Mouse (Mus musculus) left cerebral cortex, adult 11 months (tissue): ENCODE data around the gene Nthl1.

Experiments
- DNase-seq: peaks from one replicate; pipeline ENCODE4 v3.0.0; 2022; ENCODE audit warnings: low spot score

Gene Nthl1

DNA sequence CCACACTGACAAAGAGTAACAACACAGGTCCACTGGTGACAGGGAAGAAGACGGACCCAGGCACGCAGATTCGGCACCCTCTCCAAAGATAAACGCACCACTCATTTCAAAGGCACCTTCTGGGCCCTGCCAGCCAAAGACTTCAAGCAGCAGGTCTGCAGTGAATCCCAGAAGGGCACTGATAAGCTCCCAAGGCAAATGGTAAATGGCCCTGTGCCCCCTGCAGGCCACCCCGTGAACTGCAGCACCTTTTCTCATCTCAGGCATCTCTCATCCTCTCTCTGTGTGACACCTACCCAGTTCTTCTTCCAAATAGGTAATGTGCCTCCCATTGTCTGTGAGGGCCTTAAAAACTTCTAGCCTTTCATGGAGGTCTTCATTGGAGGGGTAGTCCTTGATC lies 3.8 kb upstream of the Nthl1 start:
- no peak for DNase-seq

DNA sequence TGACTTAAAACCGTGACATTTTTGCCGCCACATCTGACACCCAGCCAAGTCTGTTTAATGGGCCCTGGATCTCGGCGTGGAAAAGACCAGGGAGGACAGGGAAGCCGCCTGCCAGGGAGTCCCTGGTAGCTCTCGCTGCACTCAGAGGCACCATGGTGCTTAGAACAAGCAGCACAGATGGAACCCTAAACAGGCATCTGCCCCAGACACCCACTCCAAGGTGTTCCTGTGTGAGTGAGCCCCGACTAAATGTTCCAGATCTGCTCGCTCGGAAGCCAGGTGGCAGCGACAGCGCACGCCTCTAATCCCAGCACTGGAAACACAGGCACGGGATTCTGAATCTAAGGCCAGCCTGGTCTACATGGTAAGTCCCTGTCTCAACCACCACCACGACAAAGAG lies 2.4 kb upstream of the Nthl1 start:
- no peak for DNase-seq

DNA sequence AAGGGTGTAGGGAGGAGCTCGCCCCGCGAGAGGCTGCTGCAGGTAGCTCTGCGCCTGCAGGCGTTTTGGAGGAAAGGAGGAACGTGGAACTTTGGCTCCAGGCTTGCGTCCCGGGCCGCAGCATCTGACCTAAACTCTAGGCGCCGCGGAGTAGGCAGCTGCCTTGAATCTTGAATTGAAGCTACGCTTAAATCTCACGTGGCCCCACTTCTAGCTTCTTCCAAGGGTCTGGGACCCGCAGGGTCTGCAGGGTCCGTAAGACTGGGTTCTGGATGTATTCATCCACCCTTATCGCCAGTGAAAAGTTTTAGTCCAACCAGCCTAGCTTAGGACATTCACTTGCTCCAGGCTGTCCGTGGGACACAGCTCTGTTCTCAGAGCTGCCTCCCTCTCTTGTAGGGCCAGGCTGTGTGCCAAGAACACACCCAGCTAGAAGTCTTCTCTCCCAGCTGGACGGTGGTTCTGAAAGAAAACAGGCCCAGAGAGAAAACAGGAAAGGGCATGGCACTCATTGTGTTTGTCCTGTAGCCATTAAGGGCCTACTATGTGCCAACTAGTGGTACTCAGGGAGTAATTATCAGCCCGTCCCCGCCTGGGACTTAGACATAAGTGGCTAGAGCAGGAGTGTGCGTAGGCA lies 451 bp downstream of the Nthl1 start:
- DNase-seq = no peak

- no peak for DNase-seq
These were observed 1.4 kb downstream of the Nthl1 start for GRCm38 (mm10) chr17:24633831-24634230.

- DNase-seq = no peak
These were observed 2.5 kb downstream of the Nthl1 start for GRCm38 (mm10) chr17:24635024-24635423.

- DNase-seq = no peak
These were observed 3.2 kb downstream of the Nthl1 start for GRCm38 (mm10) chr17:24635694-24636093.

DNA sequence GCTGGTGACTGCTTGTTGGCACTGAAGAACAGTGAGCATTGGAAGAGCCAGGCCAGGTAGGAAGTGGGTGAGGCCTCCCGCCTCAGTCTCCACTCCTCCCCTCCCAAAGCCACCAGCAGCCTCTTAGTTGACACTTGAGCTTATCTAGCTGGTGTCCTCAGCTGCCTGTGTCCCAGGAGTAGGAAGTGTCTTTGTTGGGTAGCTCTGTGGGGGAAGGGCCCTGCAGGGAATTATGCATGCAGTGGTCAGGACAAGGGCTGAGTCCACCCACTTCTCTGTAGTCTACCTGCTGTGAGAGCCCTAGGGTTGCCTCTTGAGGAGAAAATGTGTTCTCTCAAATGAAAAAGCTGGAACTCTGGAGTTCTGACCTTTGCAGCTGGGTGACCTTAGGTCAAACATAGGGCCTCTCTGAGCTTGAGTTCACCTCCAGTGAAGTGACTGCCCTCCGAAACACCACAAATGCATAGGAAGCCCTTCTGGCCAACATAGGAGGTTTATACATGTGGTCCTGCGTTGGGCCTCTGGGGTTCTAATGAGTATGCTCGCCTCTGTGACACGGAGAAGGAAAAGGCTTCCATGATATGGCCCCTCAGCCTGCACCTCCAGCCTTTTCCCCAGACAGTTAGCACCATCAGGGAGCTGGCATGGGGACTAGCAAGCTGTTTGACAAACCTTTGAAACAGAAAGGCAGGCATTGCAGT lies 4.5 kb downstream of the Nthl1 start:
- no peak for DNase-seq

- DNase-seq = no peak
These were observed 5.7 kb downstream of the Nthl1 start for GRCm38 (mm10) chr17:24638214-24638613.

GRCm38 (mm10) chr17:24638840-24639239 lies 6.4 kb downstream of the Nthl1 start:
- DNase-seq = no peak

DNA sequence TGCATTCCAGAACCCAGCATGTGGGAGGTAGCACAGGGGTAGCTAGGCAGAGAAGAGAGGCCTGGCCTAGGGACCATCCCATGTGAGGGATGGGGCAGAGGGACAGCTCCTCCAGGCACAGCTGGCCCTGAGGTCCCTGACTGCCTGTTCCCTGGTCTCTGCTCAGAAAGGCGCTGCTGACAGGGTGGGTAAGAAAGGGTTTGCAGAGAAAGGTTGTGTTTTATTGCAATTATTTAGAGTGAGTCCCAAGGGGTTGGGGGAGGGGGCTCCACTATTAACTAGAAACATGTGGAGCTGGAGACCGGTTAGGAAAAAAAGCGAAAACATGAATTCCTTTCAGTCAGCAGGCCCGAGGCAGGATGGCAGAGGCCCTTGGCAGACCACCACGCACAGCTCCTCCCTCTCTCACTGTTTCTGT lies 7.1 kb downstream of the Nthl1 start:
- DNase-seq = no peak

- no peak for DNase-seq
These were observed 7.6 kb downstream of the Nthl1 start for GRCm38 (mm10) chr17:24640119-24640518.

GRCm38 (mm10) chr17:24640581-24640980 lies 8.1 kb downstream of the Nthl1 start:
- DNase-seq = no peak

GRCm38 (mm10) chr17:24641944-24642343 lies 9.5 kb downstream of the Nthl1 start:
- no peak for DNase-seq

DNA sequence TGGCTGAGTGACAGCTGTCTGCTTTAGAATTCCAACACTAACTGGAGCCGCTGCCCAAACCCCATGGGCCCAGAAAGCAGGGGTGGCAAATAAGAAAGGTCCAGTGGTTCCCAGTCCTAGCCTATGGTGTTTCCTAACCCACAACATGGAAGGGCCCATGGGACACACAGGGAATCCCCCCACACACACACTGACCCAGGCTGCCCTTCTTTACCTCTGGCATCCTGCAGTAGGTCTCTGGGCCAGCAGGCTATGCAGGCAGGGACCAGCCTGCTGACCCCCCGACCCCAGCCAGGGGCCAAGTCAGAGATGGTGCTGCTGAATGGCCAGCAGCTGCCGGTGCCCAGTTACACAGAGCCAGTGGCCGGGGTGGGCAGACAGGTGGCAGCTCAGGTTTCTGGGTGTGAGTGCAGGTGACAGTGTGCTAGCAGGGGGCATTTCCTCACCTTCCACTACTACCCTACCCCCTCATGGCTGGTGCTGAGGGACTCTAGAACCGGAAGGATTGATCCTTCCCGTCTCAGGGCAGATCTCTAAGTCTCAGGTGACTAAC lies 10.4 kb downstream of the Nthl1 start:
- no peak for DNase-seq

DNA sequence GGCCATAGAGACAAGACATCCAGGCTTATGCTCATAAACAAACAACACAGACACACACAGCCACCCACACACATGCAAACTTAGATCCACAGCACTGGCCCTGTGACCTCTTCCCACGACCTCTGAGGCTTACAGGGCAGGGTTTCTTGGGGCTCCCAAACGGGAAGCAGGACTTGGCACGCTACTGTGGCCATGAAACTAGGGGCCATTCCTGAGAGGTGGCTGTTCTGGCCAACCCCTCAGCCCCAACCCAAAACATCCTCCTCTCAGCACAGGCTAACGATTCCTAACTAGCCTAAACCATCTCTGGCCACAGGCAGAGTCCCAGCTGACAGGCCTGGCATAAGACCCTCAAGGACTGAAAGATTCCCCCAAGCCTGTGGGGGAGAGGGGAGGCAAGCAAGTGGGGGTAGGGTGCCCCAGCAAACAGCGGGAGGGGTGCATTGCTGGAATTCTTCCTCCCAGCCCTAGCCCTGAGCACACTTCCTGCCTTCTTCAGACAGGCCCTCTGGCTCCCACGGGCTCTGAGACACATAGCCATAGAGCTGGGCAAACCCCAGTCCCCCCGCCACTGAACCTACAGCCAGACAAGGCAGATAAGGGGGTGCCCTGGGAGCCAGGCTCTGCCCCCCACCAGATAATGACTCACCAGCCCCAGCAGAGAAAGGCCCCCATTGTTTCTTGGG lies 11.7 kb downstream of the Nthl1 start:
- no peak for DNase-seq

- DNase-seq = no peak
These were observed 12.6 kb downstream of the Nthl1 start for GRCm38 (mm10) chr17:24644875-24645721.

- no peak for DNase-seq
These were observed 13.4 kb downstream of the Nthl1 start for GRCm38 (mm10) chr17:24645916-24646315.

DNA sequence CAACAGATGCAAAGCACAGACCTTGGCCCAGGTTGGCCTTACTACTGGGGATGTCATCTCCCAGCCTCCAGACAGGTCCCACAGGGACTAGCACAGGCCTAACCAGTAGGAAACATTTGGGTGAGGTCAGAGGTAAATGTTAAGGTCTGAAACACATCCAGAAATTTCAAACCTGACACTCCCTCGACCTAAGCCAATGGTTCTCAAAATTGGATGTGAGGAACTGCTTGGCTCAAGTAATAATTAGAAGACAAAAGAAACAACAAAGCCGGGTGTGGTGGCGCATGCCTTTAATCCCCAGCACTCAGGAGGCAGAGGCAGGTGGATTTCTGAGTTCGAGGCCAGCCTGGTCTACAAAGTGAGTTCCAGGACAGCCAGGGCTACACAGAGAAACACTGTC lies 13.9 kb downstream of the Nthl1 start:
- DNase-seq = no peak

GRCm38 (mm10) chr17:24647493-24647892 lies 15.0 kb downstream of the Nthl1 start:
- no peak for DNase-seq

DNA sequence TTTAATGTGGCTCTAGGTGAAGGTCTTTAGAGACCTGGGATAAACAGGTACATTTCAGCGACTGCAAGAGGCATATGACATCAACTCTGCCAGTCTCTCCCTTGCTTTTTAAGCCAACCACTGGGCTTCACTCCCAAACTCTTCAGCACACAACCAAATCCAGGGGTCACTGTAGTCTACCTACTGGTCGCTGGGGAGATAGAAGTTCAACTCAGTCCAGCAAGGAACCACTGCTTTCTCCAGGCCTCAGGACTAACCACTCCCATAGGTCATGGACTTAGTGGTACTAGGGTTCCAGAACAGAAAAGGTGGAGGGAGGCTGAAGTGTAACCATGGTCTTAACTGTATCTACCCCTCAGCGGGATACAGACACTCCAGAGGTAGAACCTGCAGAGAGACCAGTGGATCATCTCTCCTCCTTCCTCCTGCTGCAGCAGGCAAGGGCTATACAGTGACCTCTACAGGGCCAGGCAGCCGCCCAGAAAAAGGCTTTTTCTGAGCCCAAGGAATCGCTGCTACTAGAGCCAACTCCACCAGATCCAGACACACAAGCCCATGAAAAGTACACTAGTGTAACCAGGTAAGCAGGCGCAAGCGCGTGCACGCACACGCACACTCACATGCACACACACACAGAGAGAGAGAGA lies 16.4 kb downstream of the Nthl1 start:
- DNase-seq = no peak

DNA sequence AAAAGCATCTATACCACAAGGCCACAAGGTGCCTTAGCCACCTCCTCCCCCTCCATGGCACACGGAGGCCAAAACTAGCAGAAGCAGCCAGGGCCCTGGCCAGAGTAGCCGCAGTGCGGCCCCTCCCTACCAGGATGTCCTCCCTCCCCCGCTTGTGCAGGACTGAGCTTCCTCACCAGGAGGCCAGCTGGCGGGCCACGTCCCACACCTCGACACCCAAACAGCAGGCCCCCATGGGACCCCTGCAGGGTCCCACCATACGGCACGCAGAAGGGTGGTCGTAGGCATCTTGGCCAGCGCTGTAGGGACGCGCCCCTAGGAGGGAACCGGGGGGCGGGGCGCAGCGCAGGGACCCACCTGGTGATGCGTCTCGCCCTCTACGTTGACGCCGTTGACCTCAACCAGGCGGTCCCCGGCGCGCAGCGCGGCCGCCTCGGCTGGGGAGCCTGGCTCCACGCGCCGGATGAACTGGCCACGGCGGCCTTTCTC lies 17.1 kb downstream of the Nthl1 start:
- no peak for DNase-seq
